Mouse (Mus musculus) spleen, adult 12 weeks (tissue): Measurements from ENCODE around the gene Efna5.

Source experiments
- DNase-seq: peaks from one replicate; pipeline ENCODE4 v3.0.0; 2022; ENCODE audit warnings: low spot score

Efna5 gene

GRCm38 (mm10) chr17:62881176-62881790, at the start of gene Efna5:
TSS of gene Efna5 (minus strand) at chr17:62881317.
- no peak for DNase-seq

- DNase-seq, result no peak
Observed at GRCm38 (mm10) chr17:62915304-62915703, 34.2 kb upstream of the Efna5 start.

- no peak for DNase-seq
Observed at GRCm38 (mm10) chr17:62905692-62906445, 24.8 kb upstream of the Efna5 start.

GRCm38 (mm10) chr17:62899066-62899465, 17.9 kb upstream of the Efna5 start:
- no peak for DNase-seq

GRCm38 (mm10) chr17:62889991-62890390, 8.9 kb upstream of the Efna5 start:
- DNase-seq, result no peak

- DNase-seq, result no peak
Observed at GRCm38 (mm10) chr17:62884129-62884506, 3.0 kb upstream of the Efna5 start.

- DNase-seq, result no peak
Observed at GRCm38 (mm10) chr17:62883476-62884128, 2.5 kb upstream of the Efna5 start.

GRCm38 (mm10) chr17:62882726-62883475, 1.8 kb upstream of the Efna5 start:
- no peak for DNase-seq

GRCm38 (mm10) chr17:62881791-62882725, 941 bp upstream of the Efna5 start:
- no peak for DNase-seq

- DNase-seq, result no peak
Observed at GRCm38 (mm10) chr17:62880311-62881175, 574 bp downstream of the Efna5 start.

GRCm38 (mm10) chr17:62879526-62880310, 1.4 kb downstream of the Efna5 start:
- DNase-seq, result no peak

GRCm38 (mm10) chr17:62875727-62876126, 5.4 kb downstream of the Efna5 start:
- no peak for DNase-seq

- DNase-seq, result no peak
Observed at GRCm38 (mm10) chr17:62871928-62872327, 9.2 kb downstream of the Efna5 start.

- DNase-seq, result no peak
Observed at GRCm38 (mm10) chr17:62871191-62871590, 9.9 kb downstream of the Efna5 start.

GRCm38 (mm10) chr17:62870446-62870845, 10.7 kb downstream of the Efna5 start:
- no peak for DNase-seq

- DNase-seq, result no peak
Observed at GRCm38 (mm10) chr17:62864966-62865365, 16.2 kb downstream of the Efna5 start.

GRCm38 (mm10) chr17:62863004-62863403, 18.1 kb downstream of the Efna5 start:
- DNase-seq, result no peak

GRCm38 (mm10) chr17:62862298-62862999, 18.7 kb downstream of the Efna5 start:
- no peak for DNase-seq

- no peak for DNase-seq
Observed at GRCm38 (mm10) chr17:62857275-62857674, 23.8 kb downstream of the Efna5 start.
